Mouse (Mus musculus): ENCODE results near the gene D430042O09Rik. TPM values are rescaled to one million over a fixed set of nuclear protein-coding genes. Genes with fewer than 3 reads are reported as not detected.

The D430042O09Rik gene
- polyA plus RNA-seq, 1 experiment = 5.5 TPM

DNA sequence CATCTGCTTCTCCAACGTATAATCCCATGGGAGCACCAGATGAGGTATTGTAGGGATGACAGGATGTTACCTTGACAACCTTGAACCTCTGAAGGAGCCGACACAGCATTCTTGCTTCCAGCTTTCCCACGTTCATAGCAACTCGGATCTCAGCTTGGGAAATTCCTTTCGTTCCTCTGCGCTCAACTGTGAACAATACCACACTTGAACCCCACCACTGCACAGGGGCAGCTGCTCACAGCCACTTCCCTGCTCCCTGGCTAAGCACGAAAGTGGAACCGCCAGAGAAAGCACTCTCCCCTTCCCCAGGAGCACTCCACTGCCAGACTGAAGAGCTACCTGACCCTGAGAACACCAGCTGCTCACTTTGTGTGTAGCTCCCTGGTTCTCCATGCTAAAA is 28.9 kb upstream of the D430042O09Rik start:
- H3K4me3 ChIP-seq = no peak overlapping the region
- no peaks in the 10 kb centered on the region for H3K27me3 ChIP-seq (ENCODE audit: control insufficient read depth, insufficient read depth, insufficient read length)
- peaks cover 28% of the 10 kb centered on the region for H3K36me3 ChIP-seq (ENCODE audit: control insufficient read depth, insufficient read depth)
- TF ChIP-seq REST (IDR thresholded peaks at IDR 0.05; ENCODE audit: insufficient read depth, insufficient read length) = no peak
- TF ChIP-seq USF1 (IDR thresholded peaks at IDR 0.05; ENCODE audit: low read depth) = no peak
- TF ChIP-seq MAX (IDR thresholded peaks at IDR 0.05; ENCODE audit: low read depth) = no peak
- no peak for TF ChIP-seq TCF3 (IDR thresholded peaks at IDR 0.05; ENCODE audit: insufficient read length, low read depth)
- TF ChIP-seq POLR2AphosphoS2 (IDR thresholded peaks at IDR 0.05; ENCODE audit: insufficient read length, low read depth) = no peak
- TF ChIP-seq TCF12 (IDR thresholded peaks at IDR 0.05; ENCODE audit: insufficient read depth, poor library complexity, severe bottlenecking) = no peak
- no peak for TF ChIP-seq POLR2A (IDR thresholded peaks at IDR 0.05; ENCODE audit: insufficient read length, low read depth)
- TF ChIP-seq MYOD1 (IDR thresholded peaks at IDR 0.05; ENCODE audit: control insufficient read depth in 1 of 3, insufficient read length in 2 of 3, low read depth in 2 of 3) = no peak
- H3K79me2 ChIP-seq (ENCODE audit: control insufficient read depth, insufficient read depth) = no peaks in the 10 kb centered on the region
- H3ac ChIP-seq (ENCODE audit: control insufficient read depth, insufficient read length) = no peak overlapping the region
- no peak overlapping the region for H3K4me2 ChIP-seq (ENCODE audit: low read depth)

DNA sequence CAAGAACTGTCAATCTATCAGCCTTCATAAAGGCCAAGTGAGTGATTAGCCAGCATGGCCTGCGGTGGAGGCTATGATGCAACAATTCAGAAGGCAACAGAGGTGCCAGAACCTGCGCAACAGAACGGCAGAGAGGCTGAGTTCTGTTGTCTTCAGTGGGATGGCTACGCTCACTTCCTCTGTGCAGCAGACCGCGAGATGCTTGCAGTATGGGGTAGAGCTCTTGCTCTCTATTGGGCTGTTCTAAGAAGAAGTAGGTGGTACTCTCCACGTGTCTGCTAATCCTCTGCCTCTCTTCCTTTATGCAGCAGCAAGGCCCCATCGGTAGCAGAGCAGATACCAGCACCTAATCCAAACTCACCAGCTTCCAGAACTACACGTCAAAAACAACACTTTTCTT is 27.8 kb upstream of the D430042O09Rik start:
- Histone ChIP-seq H3K27me3 (ENCODE audit: control insufficient read depth, insufficient read depth, insufficient read length) (no peaks in the 10 kb centered on the region), H3K79me2 (ENCODE audit: control insufficient read depth, insufficient read depth) (no peaks in the 10 kb centered on the region), H3ac (ENCODE audit: control insufficient read depth, insufficient read length) (no peak overlapping the region), H3K4me3 (no peak overlapping the region), H3K4me2 (ENCODE audit: low read depth) (no peak overlapping the region), H3K36me3 (ENCODE audit: control insufficient read depth, insufficient read depth) (peaks cover 19% of the 10 kb centered on the region)
- TF ChIP-seq MAX (IDR thresholded peaks at IDR 0.05; ENCODE audit: low read depth) (no peak), TCF12 (IDR thresholded peaks at IDR 0.05; ENCODE audit: insufficient read depth, poor library complexity, severe bottlenecking) (no peak), POLR2A (IDR thresholded peaks at IDR 0.05; ENCODE audit: insufficient read length, low read depth) (no peak), E2F4 (IDR thresholded peaks at IDR 0.05; ENCODE audit: insufficient read depth) (no peak), SRF (IDR thresholded peaks at IDR 0.05; ENCODE audit: control insufficient read depth, insufficient read length, low read depth) (no peak), USF1 (IDR thresholded peaks at IDR 0.05; ENCODE audit: low read depth) (no peak), TCF3 (IDR thresholded peaks at IDR 0.05; ENCODE audit: insufficient read length, low read depth) (no peak), POLR2AphosphoS2 (IDR thresholded peaks at IDR 0.05; ENCODE audit: insufficient read length, low read depth) (no peak), REST (IDR thresholded peaks at IDR 0.05; ENCODE audit: insufficient read depth, insufficient read length) (no peak), CEBPB (IDR thresholded peaks at IDR 0.05; ENCODE audit: insufficient read depth, poor library complexity, severe bottlenecking) (no peak), MYOG (IDR thresholded peaks at IDR 0.05; ENCODE audit: control insufficient read depth in 1 of 3, insufficient read depth in 1 of 3, insufficient read length in 2 of 3, low read depth in 2 of 3) (no peak), MYOD1 (IDR thresholded peaks at IDR 0.05; ENCODE audit: control insufficient read depth in 1 of 3, insufficient read length in 2 of 3, low read depth in 2 of 3) (no peak)

- TF ChIP-seq USF1 (IDR thresholded peaks at IDR 0.05; ENCODE audit: low read depth) (no peak), CEBPB (IDR thresholded peaks at IDR 0.05; ENCODE audit: insufficient read depth, poor library complexity, severe bottlenecking) (no peak), REST (IDR thresholded peaks at IDR 0.05; ENCODE audit: insufficient read depth, insufficient read length) (no peak), POLR2AphosphoS2 (IDR thresholded peaks at IDR 0.05; ENCODE audit: insufficient read length, low read depth) (no peak), MYOG (IDR thresholded peaks at IDR 0.05; ENCODE audit: control insufficient read depth in 1 of 3, insufficient read depth in 1 of 3, insufficient read length in 2 of 3, low read depth in 2 of 3) (no peak), POLR2A (IDR thresholded peaks at IDR 0.05; ENCODE audit: insufficient read length, low read depth) (no peak), MAX (IDR thresholded peaks at IDR 0.05; ENCODE audit: low read depth) (no peak), MYOD1 (IDR thresholded peaks at IDR 0.05; ENCODE audit: control insufficient read depth in 1 of 3, insufficient read length in 2 of 3, low read depth in 2 of 3) (no peak), TCF3 (IDR thresholded peaks at IDR 0.05; ENCODE audit: insufficient read length, low read depth) (no peak), SRF (IDR thresholded peaks at IDR 0.05; ENCODE audit: control insufficient read depth, insufficient read length, low read depth) (no peak), TCF12 (IDR thresholded peaks at IDR 0.05; ENCODE audit: insufficient read depth, poor library complexity, severe bottlenecking) (no peak), E2F4 (IDR thresholded peaks at IDR 0.05; ENCODE audit: insufficient read depth) (no peak)
- Histone ChIP-seq H3K4me2 (ENCODE audit: low read depth) (no peak overlapping the region), H3K79me2 (ENCODE audit: control insufficient read depth, insufficient read depth) (no peaks in the 10 kb centered on the region), H3K4me3 (no peak overlapping the region), H3K27me3 (ENCODE audit: control insufficient read depth, insufficient read depth, insufficient read length) (no peaks in the 10 kb centered on the region), H3K36me3 (ENCODE audit: control insufficient read depth, insufficient read depth) (peaks cover 36% of the 10 kb centered on the region), H3ac (ENCODE audit: control insufficient read depth, insufficient read length) (no peak overlapping the region)
Measured at GRCm38 (mm10) chr7:125690516-125690915, 17.2 kb upstream of the D430042O09Rik start.

- no peak for TF ChIP-seq POLR2AphosphoS2 (IDR thresholded peaks at IDR 0.05; ENCODE audit: insufficient read length, low read depth)
- no peak for TF ChIP-seq MYOD1 (IDR thresholded peaks at IDR 0.05; ENCODE audit: control insufficient read depth in 1 of 3, insufficient read length in 2 of 3, low read depth in 2 of 3)
- TF ChIP-seq SRF (IDR thresholded peaks at IDR 0.05; ENCODE audit: control insufficient read depth, insufficient read length, low read depth) = no peak
- no peak for TF ChIP-seq MYOG (IDR thresholded peaks at IDR 0.05; ENCODE audit: control insufficient read depth in 1 of 3, insufficient read depth in 1 of 3, insufficient read length in 2 of 3, low read depth in 2 of 3)
- TF ChIP-seq TCF3 (IDR thresholded peaks at IDR 0.05; ENCODE audit: insufficient read length, low read depth) = no peak
- no peaks in the 10 kb centered on the region for H3K27me3 ChIP-seq (ENCODE audit: control insufficient read depth, insufficient read depth, insufficient read length)
- no peak overlapping the region for H3K4me2 ChIP-seq (ENCODE audit: low read depth)
- no peak overlapping the region for H3ac ChIP-seq (ENCODE audit: control insufficient read depth, insufficient read length)
- H3K36me3 ChIP-seq (ENCODE audit: control insufficient read depth, insufficient read depth) = peaks cover 65% of the 10 kb centered on the region
- H3K4me3 ChIP-seq = no peak overlapping the region
- no peaks in the 10 kb centered on the region for H3K79me2 ChIP-seq (ENCODE audit: control insufficient read depth, insufficient read depth)
Measured at GRCm38 (mm10) chr7:125694056-125694455, 13.6 kb upstream of the D430042O09Rik start.

DNA sequence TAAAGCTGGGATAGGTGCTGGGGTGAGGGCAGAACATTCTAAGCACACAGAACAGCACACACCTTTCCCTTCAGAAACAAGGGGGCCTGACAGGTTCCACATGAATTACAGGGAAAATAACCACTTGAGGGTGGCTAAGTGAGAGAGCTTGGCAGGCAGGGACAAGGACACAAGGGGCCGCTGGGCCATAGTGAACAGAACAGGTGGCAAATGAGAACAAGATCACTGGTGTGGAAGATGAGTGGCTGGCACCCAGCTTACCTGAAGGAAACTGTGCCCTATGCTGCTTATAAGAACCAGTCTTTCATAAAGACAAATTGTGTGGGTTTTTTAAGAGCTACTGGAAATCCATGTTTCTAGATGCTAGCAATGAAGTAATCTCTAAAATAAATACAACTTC is 4.9 kb upstream of the D430042O09Rik start:
- peaks cover 56% of the 10 kb centered on the region for H3K36me3 ChIP-seq (ENCODE audit: control insufficient read depth, insufficient read depth)
- H3K27me3 ChIP-seq (ENCODE audit: control insufficient read depth, insufficient read depth, insufficient read length) = no peaks in the 10 kb centered on the region
- no peak overlapping the region for H3ac ChIP-seq (ENCODE audit: control insufficient read depth, insufficient read length)
- TF ChIP-seq REST (IDR thresholded peaks at IDR 0.05; ENCODE audit: insufficient read depth, insufficient read length) (no peak), MAX (IDR thresholded peaks at IDR 0.05; ENCODE audit: low read depth) (no peak), USF1 (IDR thresholded peaks at IDR 0.05; ENCODE audit: low read depth) (no peak), TCF3 (IDR thresholded peaks at IDR 0.05; ENCODE audit: insufficient read length, low read depth) (no peak), CEBPB (IDR thresholded peaks at IDR 0.05; ENCODE audit: insufficient read depth, poor library complexity, severe bottlenecking) (no peak), POLR2AphosphoS2 (IDR thresholded peaks at IDR 0.05; ENCODE audit: insufficient read length, low read depth) (no peak), SRF (IDR thresholded peaks at IDR 0.05; ENCODE audit: control insufficient read depth, insufficient read length, low read depth) (no peak), E2F4 (IDR thresholded peaks at IDR 0.05; ENCODE audit: insufficient read depth) (no peak), TCF12 (IDR thresholded peaks at IDR 0.05; ENCODE audit: insufficient read depth, poor library complexity, severe bottlenecking) (no peak), MYOG (IDR thresholded peaks at IDR 0.05; ENCODE audit: control insufficient read depth in 1 of 3, insufficient read depth in 1 of 3, insufficient read length in 2 of 3, low read depth in 2 of 3) (no peak), MYOD1 (IDR thresholded peaks at IDR 0.05; ENCODE audit: control insufficient read depth in 1 of 3, insufficient read length in 2 of 3, low read depth in 2 of 3) (no peak), POLR2A (IDR thresholded peaks at IDR 0.05; ENCODE audit: insufficient read length, low read depth) (no peak)
- no peak overlapping the region for H3K4me3 ChIP-seq
- peaks cover 30% of the 10 kb centered on the region for H3K79me2 ChIP-seq (ENCODE audit: control insufficient read depth, insufficient read depth)
- no peak overlapping the region for H3K4me2 ChIP-seq (ENCODE audit: low read depth)
